Mouse (Mus musculus) small intestine, adult 2 months (tissue): ENCODE measurements around the gene Olfr1274-ps.

Source experiments
- CTCF ChIP-seq: fragments of 200-500 bp; IDR thresholded peaks from 2 replicates; pipeline ENCODE4 v1.5.1; 2012; ENCODE audit warnings: low read depth, mild to moderate bottlenecking, control low read depth, inconsistent platforms, low read length, moderate library complexity, mixed read lengths; ENCODE audit not compliant: insufficient replicate concordance, insufficient read length; ENCODE audit errors: extremely low read depth
- POLR2A ChIP-seq: fragments of 200-500 bp; IDR thresholded peaks from 2 replicates; pipeline ENCODE4 v1.6.1; 2012; ENCODE audit warnings: low read depth, mild to moderate bottlenecking, control low read depth, inconsistent platforms, low read length, moderate library complexity

- no peak for TF ChIP-seq CTCF
- no peak for TF ChIP-seq POLR2A
Observed at GRCm38 (mm10) chr2:90452380-90452779, 53.9 kb downstream of the Olfr1274-ps start.
